Mouse (Mus musculus) forebrain, embryonic 12.5 days (tissue): ENCODE results near the gene Lrrc75a. TPM values are rescaled to one million over a fixed set of nuclear protein-coding genes. Genes with fewer than 3 reads are reported as not detected.

Experiments
- ATAC-seq: fragments of 200-750 bp; cut with Nextera tagmentation; 2 replicates; pipeline ENCODE4 v1.8.0; 2017; ENCODE audit warnings: moderate TSS enrichment; ENCODE audit not compliant: low FRiP score
- H3K27ac ChIP-seq: fragments of 300-500 bp; sonication (generic); 2 replicates; pipeline ENCODE4 v1.5.1; 2016; ENCODE audit warnings: mild to moderate bottlenecking
- H3K27me3 ChIP-seq: fragments of 300-500 bp; sonication (generic); 2 replicates; pipeline ENCODE4 v1.6.1; 2016; ENCODE audit warnings: mild to moderate bottlenecking
- H3K36me3 ChIP-seq: fragments of 300-500 bp; sonication (generic); replicated peaks from 2 replicates; pipeline ENCODE4 v1.6.1; 2016; ENCODE audit warnings: mild to moderate bottlenecking
- H3K4me1 ChIP-seq: fragments of 300-500 bp; sonication (generic); 2 replicates; pipeline ENCODE4 v1.6.1; 2016
- H3K4me2 ChIP-seq: fragments of 300-500 bp; sonication (generic); 2 replicates; pipeline ENCODE4 v1.6.1; 2016; ENCODE audit warnings: mild to moderate bottlenecking, moderate library complexity
- H3K4me3 ChIP-seq: fragments of 300-500 bp; sonication (generic); replicated peaks from 2 replicates; pipeline ENCODE4 v1.5.1; 2016; ENCODE audit warnings: mild to moderate bottlenecking
- H3K9ac ChIP-seq: fragments of 300-500 bp; sonication (generic); 2 replicates; pipeline ENCODE4 v1.6.1; 2016; ENCODE audit warnings: mild to moderate bottlenecking
- H3K9me3 ChIP-seq: fragments of 300-500 bp; sonication (generic); 2 replicates; pipeline ENCODE4 v1.6.1; 2016
- WGBS: fragments of 180-500 bp; shearing (Covaris S2); methylation state at CpG from one replicate; pipeline ENCODE4 v1.1.7; 2016; 5-methylcytosine and 5-hydroxymethylcytosine counted together
- polyA plus RNA-seq: library from polyadenylated mRNA; unstranded; fragments of >200 nt; fragmentation: Nextera tagmentation; extraction: Ambion mirVana; gene quantifications from 2 replicates; pipeline ENCODE4 v1.2.1, GENCODE M21; 2016

The Lrrc75a gene
- 12.6 and 15.1 TPM in 2 replicates for polyA plus RNA-seq

DNA sequence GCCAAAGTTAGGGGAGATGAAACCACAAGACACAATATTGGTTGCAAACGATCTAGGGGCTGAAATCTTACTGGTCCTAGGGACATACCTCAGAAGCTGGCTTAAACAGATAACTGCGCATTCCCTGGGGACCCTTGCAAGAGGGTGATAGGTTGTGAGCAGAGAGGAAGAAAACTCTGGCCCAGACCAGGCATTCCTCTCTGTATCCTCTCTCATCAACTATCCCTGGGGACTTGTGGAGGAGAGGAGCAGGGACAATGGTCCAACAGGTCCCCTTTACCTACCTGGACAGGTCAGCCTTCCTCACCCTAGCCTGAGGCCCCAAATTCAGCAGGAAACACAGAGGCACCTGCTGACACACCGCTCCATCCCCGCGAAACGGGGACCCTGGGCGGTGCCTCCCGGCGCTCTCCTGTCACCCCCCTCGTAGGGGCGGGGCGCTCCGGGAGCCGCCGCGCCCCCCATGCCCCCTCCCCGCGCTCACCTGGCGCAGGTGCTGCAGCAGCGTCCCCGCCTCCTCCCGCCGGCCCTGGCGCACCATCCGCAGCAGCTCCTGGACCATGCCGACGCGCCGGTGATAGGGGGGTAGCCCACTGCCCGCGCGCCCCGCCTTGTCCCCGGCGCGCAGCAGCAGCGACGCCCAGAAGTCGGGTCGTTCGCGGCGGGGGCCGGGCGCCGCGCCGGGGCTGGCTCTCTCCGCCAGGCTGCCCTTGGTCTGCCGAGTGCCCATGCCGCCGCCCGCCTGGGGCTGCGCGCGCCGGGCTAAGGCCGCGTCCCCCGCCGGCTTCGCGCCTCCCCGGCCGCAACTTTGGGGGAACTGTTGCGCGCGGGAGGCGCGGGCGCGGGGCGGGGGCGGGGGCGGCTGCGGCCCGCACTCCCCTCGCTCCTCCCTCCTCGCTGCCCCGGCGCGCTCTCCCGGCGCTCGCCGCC, at the start of gene Lrrc75a:
TSS of gene Lrrc75a (minus strand) at position 863 of the 930 bp plus-strand sequence.
- peaks cover 56% of the 10 kb centered on the region for H3K4me1 ChIP-seq
- 2% methylated on average over 61 of the region's 86 CpGs for WGBS
- H3K27me3 ChIP-seq: no peaks in the 10 kb centered on the region

DNA sequence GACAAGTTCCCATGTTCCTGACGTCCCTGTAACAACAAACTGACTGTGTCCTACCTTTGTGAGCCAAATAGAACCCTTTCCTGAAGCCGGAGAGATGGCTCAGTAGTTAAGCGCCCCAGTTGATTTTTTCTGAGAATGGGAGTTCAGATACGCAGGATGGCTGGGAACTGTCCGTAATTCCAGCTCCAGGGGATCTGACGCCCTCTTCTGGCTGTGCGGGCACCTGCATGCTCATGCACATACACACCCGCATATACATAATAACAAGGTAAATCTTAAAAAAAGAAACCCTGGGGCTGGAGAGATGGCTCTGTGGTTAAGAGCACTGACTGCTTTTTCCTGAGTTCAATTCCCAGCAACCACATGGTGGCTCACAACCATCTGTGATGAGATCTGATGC, 46.8 kb upstream of the Lrrc75a start:
- H3K9ac ChIP-seq: no peak overlapping the region
- 95% methylated on average over 8 of the region's 8 CpGs for WGBS
- H3K36me3 ChIP-seq: no peaks in the 10 kb centered on the region
- H3K27me3 ChIP-seq: no peaks in the 10 kb centered on the region
- H3K4me2 ChIP-seq: no peak overlapping the region
- H3K27ac ChIP-seq: no peak overlapping the region
- no peaks in the 10 kb centered on the region for H3K9me3 ChIP-seq
- ATAC-seq: no peak
- no peaks in the 10 kb centered on the region for H3K4me1 ChIP-seq
- H3K4me3 ChIP-seq: no peak overlapping the region

More for the DNA sequence above, at the start of gene Lrrc75a:
- Histone ChIP-seq H3K4me3 (peak within 1 kb of the TSS; percentile 78), H3K27ac (peak within 1 kb of the TSS; percentile 79), H3K9me3 (no peaks in the 10 kb centered on the region), H3K9ac (peak within 1 kb of the TSS; percentile 86), H3K36me3 (no peaks in the 10 kb centered on the region), H3K4me2 (peak within 1 kb of the TSS; percentile 99)
- peak; percentile 64 for ATAC-seq

DNA sequence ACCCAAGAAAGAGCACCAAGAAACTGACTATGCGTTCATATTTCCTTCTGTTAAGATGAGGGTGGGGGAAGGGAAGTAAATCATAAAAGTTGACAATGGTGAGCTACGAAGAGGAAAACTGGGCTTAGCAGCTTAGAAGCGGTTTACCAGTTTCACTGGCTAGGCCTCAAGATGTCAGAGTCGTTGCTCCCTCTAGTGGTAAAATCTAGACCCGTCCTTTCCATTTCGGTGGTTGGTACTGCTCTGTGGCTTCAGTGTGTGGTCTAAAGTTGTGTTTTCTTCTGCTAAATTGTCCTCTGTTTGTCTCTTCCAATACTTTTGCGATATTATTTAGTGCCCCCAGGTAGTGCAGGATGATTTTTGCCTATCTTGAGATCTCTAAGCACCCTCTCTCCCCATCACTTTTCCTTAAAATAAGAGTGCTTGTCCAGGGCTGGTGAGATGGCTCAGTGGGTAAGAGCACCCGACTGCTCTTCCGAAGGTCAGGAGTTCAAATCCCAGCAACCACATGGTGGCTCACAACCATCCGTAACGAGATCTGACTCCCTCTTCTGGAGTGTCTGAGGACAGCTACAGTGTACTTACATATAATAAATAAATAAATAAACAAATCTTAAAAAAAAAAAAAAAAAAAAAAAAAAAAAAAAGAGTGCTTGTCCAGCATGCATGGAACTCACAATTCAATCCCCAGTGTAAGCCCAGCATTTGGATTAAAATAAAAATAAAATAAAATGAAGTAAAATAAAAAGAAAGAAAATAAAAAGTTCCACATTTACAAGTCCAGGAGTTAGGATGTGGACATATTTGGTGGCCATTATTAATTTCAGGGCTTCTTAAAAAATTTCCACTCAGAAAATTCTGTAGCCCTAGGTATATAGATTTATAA, 45.2 kb upstream of the Lrrc75a start:
- H3K4me1 ChIP-seq: no peaks in the 10 kb centered on the region
- 0 out of 2 replicates have a peak, but pooled peaks have one; percentile 65 for ATAC-seq
- H3K27me3 ChIP-seq: no peaks in the 10 kb centered on the region
- H3K9me3 ChIP-seq: no peaks in the 10 kb centered on the region
- H3K4me3 ChIP-seq: no peak overlapping the region
- H3K9ac ChIP-seq: no peak overlapping the region
- WGBS: 24% methylated on average over 11 of the region's 11 CpGs
- no peak overlapping the region for H3K4me2 ChIP-seq
- H3K27ac ChIP-seq: no peak overlapping the region
- H3K36me3 ChIP-seq: no peaks in the 10 kb centered on the region

DNA sequence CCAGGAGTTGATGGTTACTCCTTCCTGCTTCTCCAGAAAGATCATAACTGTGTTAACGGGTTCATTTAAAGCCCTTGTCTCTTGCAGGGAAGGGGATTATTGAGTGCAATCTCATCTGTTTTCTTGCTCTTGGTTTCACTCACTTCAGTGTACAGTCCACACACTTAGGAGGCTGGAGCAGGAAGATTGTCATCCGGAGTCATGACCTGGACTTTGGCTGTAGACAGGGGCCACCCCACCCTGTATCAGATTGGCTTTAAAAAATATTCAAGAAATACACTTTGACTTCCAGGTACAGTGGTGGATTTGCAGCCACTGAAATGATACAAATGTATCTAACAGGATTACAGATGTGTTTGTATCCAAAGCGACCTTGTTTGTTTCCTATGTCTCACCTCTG, 43.3 kb upstream of the Lrrc75a start:
- Histone ChIP-seq H3K36me3 (no peaks in the 10 kb centered on the region), H3K4me3 (no peak overlapping the region), H3K4me1 (no peaks in the 10 kb centered on the region), H3K9ac (no peak overlapping the region), H3K9me3 (no peaks in the 10 kb centered on the region), H3K27me3 (no peaks in the 10 kb centered on the region), H3K27ac (no peak overlapping the region), H3K4me2 (no peak overlapping the region)
- 88% methylated on average over 3 of the region's 3 CpGs for WGBS
- ATAC-seq: no peak

DNA sequence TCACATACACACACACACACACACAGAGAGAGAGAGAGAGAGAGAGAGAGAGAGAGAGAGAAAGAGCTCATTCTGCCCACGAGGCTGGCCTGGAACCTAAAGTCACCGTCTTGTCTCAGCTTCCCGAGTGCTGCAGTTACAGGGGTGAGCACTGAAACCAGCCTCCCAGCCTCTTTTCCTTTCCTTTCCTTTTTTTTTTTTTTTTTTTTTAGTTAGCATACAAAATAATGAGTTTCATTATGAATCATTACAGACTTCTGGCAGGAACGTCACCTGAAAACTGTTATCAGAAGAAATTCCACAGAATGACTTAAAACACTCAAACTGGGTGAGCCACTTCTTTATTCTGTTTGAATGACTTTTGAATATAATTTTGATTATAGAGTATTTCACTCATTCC, 31.6 kb upstream of the Lrrc75a start:
- Histone ChIP-seq H3K4me2 (no peak overlapping the region), H3K36me3 (no peaks in the 10 kb centered on the region), H3K27me3 (no peaks in the 10 kb centered on the region), H3K9ac (no peak overlapping the region), H3K4me1 (peaks cover 8% of the 10 kb centered on the region; the same call in 1 of the 2 replicates), H3K9me3 (no peaks in the 10 kb centered on the region), H3K4me3 (no peak overlapping the region), H3K27ac (no peak overlapping the region)
- 75% methylated on average over 3 of the region's 4 CpGs for WGBS
- ATAC-seq: no peak

DNA sequence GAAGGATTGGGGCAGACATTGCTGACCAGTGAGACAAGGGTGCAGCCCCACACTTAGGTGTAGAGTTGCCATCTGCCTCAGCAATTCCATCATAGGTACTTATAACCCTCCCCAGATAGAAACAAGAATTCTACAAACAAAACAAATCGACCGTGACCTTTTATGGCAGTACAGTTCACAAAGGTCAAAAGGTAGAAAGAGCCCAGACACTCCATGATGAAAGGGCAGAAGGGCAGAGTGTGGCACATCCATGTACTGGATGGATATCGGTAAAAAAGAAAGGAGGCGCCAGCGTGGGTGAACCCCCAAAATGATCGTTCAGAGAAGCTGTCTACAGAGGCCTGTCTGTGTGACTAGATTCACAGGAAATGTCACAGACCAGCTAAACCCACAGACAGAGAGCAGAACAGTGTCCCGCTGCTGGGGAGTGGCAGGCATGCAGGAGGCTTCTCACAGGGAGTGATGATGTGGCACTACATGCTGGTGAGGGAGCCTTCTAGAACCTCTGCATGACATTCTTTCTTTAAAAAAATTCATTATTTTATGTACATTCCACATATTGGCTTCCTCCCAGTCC, 30.5 kb upstream of the Lrrc75a start:
- ATAC-seq: no peak
- Histone ChIP-seq H3K27me3 (no peaks in the 10 kb centered on the region), H3K9ac (no peak overlapping the region), H3K4me2 (no peak overlapping the region), H3K36me3 (no peaks in the 10 kb centered on the region), H3K4me1 (peaks cover 8% of the 10 kb centered on the region; the same call in 1 of the 2 replicates), H3K27ac (no peak overlapping the region), H3K9me3 (no peaks in the 10 kb centered on the region), H3K4me3 (no peak overlapping the region)
- WGBS: 83% methylated on average over 7 of the region's 7 CpGs

DNA sequence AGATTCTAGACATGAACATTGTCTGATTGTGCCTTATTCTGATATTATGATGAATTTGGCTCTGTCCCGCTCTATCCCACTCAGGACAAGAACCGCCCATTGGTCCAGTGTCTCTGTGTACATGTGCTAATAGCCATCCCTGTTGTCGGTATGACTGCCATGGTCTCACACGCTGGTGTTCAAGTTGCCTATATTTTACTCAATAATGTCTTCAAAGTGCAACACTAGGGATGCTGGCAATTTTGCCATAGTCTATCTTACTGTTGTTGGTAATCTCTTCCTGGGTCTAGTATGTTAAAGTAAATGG, 27.9 kb upstream of the Lrrc75a start:
- H3K4me2 ChIP-seq: no peak overlapping the region
- H3K4me3 ChIP-seq: no peak overlapping the region
- H3K9me3 ChIP-seq: no peaks in the 10 kb centered on the region
- WGBS: 86% methylated on average over 4 of the region's 4 CpGs
- no peaks in the 10 kb centered on the region for H3K27me3 ChIP-seq
- no peak for ATAC-seq
- no peaks in the 10 kb centered on the region for H3K36me3 ChIP-seq
- no peak overlapping the region for H3K27ac ChIP-seq
- no peak overlapping the region for H3K9ac ChIP-seq
- peaks cover 16% of the 10 kb centered on the region; the same call in 1 of the 2 replicates for H3K4me1 ChIP-seq

DNA sequence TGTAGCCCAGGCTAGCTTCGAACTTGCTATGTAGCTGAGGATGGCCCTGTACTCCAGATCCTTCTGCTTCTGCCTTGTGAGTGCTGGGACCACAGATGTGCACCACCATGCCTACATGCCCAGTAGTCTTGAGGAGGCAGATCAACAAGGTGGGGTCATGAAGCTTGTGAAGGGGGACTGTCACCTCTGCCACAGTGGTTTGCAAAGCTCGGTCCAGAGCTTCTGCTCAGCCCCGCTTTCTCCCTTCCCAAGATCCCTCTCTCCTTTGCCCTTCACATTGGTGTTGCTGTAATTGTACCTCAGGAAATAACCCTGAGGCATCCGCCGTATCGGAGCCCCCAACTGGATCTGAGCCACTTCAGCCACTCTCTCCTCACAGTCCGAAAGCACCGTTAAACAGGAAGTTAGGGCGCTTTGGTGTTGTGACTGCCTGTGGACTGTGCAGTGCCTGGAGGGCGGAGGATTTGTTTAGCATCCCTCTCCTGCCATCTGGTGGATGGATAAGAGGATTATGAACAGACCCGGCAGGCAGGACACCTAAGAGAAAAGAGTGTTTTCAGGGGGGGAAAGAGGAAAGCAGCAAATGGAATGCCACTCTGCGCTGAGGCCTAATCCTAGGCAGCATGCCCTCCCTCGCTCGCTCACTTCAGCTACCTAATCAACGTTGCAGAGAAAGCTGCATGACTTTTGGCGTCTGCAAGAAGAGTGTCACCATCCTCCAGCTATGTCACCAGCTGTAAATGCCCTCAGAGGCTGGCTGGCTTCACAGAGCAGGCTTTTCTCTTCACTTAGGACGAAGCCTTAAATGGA, 27.4 kb upstream of the Lrrc75a start:
- no peaks in the 10 kb centered on the region for H3K36me3 ChIP-seq
- ATAC-seq: peak; percentile 87
- H3K4me3 ChIP-seq: peak overlapping the region; percentile 17
- peaks cover 16% of the 10 kb centered on the region; the same call in 1 of the 2 replicates for H3K4me1 ChIP-seq
- H3K9ac ChIP-seq: peak overlapping the region; percentile 41; the same call in 1 of the 2 replicates
- no peaks in the 10 kb centered on the region for H3K9me3 ChIP-seq
- peak overlapping the region; percentile 48 for H3K4me2 ChIP-seq
- H3K27me3 ChIP-seq: no peaks in the 10 kb centered on the region
- no peak overlapping the region for H3K27ac ChIP-seq
- 18% methylated on average over 17 of the region's 17 CpGs for WGBS

DNA sequence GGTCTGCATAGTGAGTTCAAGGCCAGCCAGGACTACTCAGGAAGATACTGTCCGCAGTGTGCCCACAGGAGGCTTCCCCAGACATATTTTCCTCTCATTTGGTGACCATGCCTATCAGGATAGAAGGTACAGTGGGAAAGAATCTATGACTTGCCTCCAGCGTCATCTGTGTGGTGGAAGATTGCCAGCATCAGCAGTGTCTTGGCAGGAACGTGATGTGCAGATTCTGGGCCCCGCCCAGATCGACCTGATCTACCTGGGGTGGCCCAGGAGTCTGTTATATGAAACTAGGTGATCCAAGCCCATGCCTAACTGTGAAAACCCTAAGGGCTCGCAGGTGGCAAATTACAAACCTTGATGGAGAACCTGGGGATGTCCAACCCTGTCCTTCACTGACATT, 21.7 kb upstream of the Lrrc75a start:
- peaks cover 8% of the 10 kb centered on the region; the same call in 1 of the 2 replicates for H3K4me1 ChIP-seq
- H3K9me3 ChIP-seq: no peaks in the 10 kb centered on the region
- WGBS: 89% methylated on average over 6 of the region's 6 CpGs
- H3K27ac ChIP-seq: no peak overlapping the region
- peaks cover 10% of the 10 kb centered on the region; the same call in 1 of the 2 replicates for H3K36me3 ChIP-seq
- no peaks in the 10 kb centered on the region for H3K27me3 ChIP-seq
- no peak overlapping the region for H3K4me2 ChIP-seq
- H3K9ac ChIP-seq: no peak overlapping the region
- H3K4me3 ChIP-seq: no peak overlapping the region
- ATAC-seq: no peak

DNA sequence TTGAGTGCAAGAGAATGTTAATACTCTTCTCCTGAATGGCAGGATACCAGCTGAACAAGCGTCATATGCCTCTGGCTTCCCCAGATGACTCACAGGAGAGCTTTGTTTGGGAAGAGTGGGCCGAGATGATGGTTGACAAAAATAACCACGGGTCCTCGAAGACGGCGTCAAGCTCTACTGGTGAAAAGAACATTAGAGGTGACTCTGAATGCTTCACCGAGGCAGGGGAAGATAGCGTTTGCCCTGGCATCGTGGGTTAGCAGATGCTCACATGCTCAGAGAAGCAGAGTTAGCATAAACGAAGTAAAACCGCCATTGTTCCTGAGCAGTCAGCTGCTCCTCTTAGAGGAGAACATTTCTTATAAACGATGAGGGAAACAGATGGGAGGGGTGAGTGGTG, 21.1 kb upstream of the Lrrc75a start:
- Histone ChIP-seq H3K9ac (no peak overlapping the region), H3K36me3 (peaks cover 13% of the 10 kb centered on the region; the same call in 1 of the 2 replicates), H3K27ac (no peak overlapping the region), H3K9me3 (no peaks in the 10 kb centered on the region), H3K4me1 (peaks cover 8% of the 10 kb centered on the region; the same call in 1 of the 2 replicates), H3K4me2 (no peak overlapping the region), H3K4me3 (no peak overlapping the region), H3K27me3 (no peaks in the 10 kb centered on the region)
- no peak for ATAC-seq
- WGBS: 53% methylated on average over 12 of the region's 12 CpGs

DNA sequence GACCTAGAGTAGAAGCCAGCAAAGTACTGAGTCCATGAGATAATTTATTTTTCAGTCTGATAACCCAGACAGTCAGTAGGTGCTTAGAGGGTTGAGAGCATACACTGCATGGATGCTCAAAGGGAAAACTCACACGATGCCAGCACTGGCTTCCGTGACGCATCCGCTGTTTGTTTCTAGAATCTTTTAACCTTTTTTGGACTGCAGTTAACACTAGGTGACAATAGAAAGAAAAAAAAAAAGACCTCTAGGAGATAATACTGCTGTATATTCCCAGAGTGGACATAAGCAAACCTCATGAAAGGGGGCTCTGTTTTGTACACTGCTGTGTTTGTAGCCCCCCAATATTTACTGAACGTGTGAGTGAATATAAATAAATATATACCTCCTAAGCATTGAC, 20.7 kb upstream of the Lrrc75a start:
- no peak for ATAC-seq
- Histone ChIP-seq H3K4me3 (no peak overlapping the region), H3K36me3 (peaks cover 13% of the 10 kb centered on the region; the same call in 1 of the 2 replicates), H3K27ac (no peak overlapping the region), H3K4me2 (no peak overlapping the region), H3K9ac (no peak overlapping the region), H3K27me3 (no peaks in the 10 kb centered on the region), H3K9me3 (no peaks in the 10 kb centered on the region), H3K4me1 (peaks cover 8% of the 10 kb centered on the region; the same call in 1 of the 2 replicates)
- 93% methylated on average over 5 of the region's 5 CpGs for WGBS
